Mouse (Mus musculus): ENCODE results near the gene Aacs.

DNA sequence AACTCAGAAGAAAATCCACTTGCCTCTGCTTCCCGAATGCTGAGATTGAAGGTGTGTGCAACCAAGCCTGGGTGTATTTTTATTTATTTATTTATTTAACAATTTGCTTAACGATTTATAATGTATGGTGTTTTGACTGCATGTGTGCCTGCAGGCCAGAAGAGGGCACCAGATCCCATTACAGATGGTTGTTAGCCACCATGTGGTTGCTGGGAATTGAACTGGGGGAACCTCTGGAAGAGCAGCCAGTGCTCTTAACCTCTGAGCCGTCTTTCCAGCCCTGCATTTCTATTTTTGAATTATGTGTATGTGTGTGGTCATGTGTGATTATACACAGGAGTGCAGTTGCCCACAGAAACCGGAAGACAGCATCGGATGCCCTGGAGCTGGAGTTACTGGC is 32.3 kb upstream of the Aacs start:
- TF ChIP-seq GATA1 (IDR thresholded peaks at IDR 0.05; ENCODE audit: borderline replicate concordance, low read length) (no peak), FLI1 (IDR thresholded peaks at IDR 0.05; ENCODE audit: low read length) (no peak)
